Mouse (Mus musculus): Measurements from ENCODE around the gene Mtln.

Mtln gene

GRCm38 (mm10) chr2:127791919-127792603 lies at the start of gene Mtln:
TSS of gene Mtln (minus strand) at chr2:127792488.
- in situ Hi-C loops (cut with MboI, MseI): no loop called here

GRCm38 (mm10) chr2:127841402-127841801 lies 49.1 kb upstream of the Mtln start:
- in situ Hi-C loops (cut with MboI, MseI): no loop called here

- in situ Hi-C loops (cut with MboI, MseI): no loop called here
Measured at GRCm38 (mm10) chr2:127839425-127839824, 47.1 kb upstream of the Mtln start.

- in situ Hi-C loops (cut with MboI, MseI): no loop called here
Measured at GRCm38 (mm10) chr2:127838576-127838975, 46.3 kb upstream of the Mtln start, which contains the start of gene Acoxl. TSS of gene Acoxl (plus strand) at chr2:127838876.

GRCm38 (mm10) chr2:127832833-127833190 lies 40.5 kb upstream of the Mtln start:
- in situ Hi-C loops (cut with MboI, MseI): no loop called here

- in situ Hi-C loops (cut with MboI, MseI): no loop called here
Measured at GRCm38 (mm10) chr2:127832103-127832832, 40.0 kb upstream of the Mtln start.

GRCm38 (mm10) chr2:127831401-127832102 lies 39.3 kb upstream of the Mtln start, which contains the start of gene Bub1:
TSS of gene Bub1 (minus strand) at chr2:127831865.
- in situ Hi-C loops (cut with MboI, MseI): no loop called here

GRCm38 (mm10) chr2:127789651-127790270 lies 2.5 kb downstream of the Mtln start:
- in situ Hi-C loops (cut with MboI, MseI): no loop called here

- in situ Hi-C loops (cut with MboI, MseI): no loop called here
Measured at GRCm38 (mm10) chr2:127789138-127789537, 3.1 kb downstream of the Mtln start.

- in situ Hi-C loops (cut with MboI, MseI): no loop called here
Measured at GRCm38 (mm10) chr2:127788440-127789116, 3.7 kb downstream of the Mtln start, which contains the start of gene Nphp1. TSS of gene Nphp1 (minus strand) at chr2:127788897.

GRCm38 (mm10) chr2:127787226-127787625 lies 5.1 kb downstream of the Mtln start:
- in situ Hi-C loops (cut with MboI, MseI): no loop called here

- in situ Hi-C loops (cut with MboI, MseI): no loop called here
Measured at GRCm38 (mm10) chr2:127778451-127778850, 13.8 kb downstream of the Mtln start.

- in situ Hi-C loops (cut with MboI, MseI): no loop called here
Measured at GRCm38 (mm10) chr2:127775013-127775412, 17.3 kb downstream of the Mtln start.

GRCm38 (mm10) chr2:127774578-127774941 lies 17.7 kb downstream of the Mtln start:
- in situ Hi-C loops (cut with MboI, MseI): no loop called here

- in situ Hi-C loops (cut with MboI, MseI): no loop called here
Measured at GRCm38 (mm10) chr2:127773938-127774577, 18.2 kb downstream of the Mtln start.

GRCm38 (mm10) chr2:127761587-127761986 lies 30.7 kb downstream of the Mtln start:
- in situ Hi-C loops (cut with MboI, MseI): no loop called here

GRCm38 (mm10) chr2:127760429-127761000 lies 31.8 kb downstream of the Mtln start:
- in situ Hi-C loops (cut with MboI, MseI): no loop called here

- in situ Hi-C loops (cut with MboI, MseI): no loop called here
Measured at GRCm38 (mm10) chr2:127760014-127760413, 32.3 kb downstream of the Mtln start.

GRCm38 (mm10) chr2:127759157-127759880 lies 33.0 kb downstream of the Mtln start:
- in situ Hi-C loops (cut with MboI, MseI): no loop called here

GRCm38 (mm10) chr2:127757171-127757570 lies 35.1 kb downstream of the Mtln start:
- in situ Hi-C loops (cut with MboI, MseI): no loop called here
